Mouse (Mus musculus): ENCODE results near the gene Tmem259.

GRCm38 (mm10) chr10:80019471-80020131 is 35.5 kb upstream of the Tmem259 start:
- no peak for TF ChIP-seq ZNF384 (IDR thresholded peaks at IDR 0.05; ENCODE audit: low read depth, low read length)
- no peak for TF ChIP-seq EP300 (IDR thresholded peaks at IDR 0.05; ENCODE audit: low read depth in 1 of 2, low read length in 2 of 2)
- TF ChIP-seq USF2 (IDR thresholded peaks at IDR 0.05; ENCODE audit: borderline replicate concordance in 1 of 2, insufficient read depth in 1 of 2, low read depth in 1 of 2, low read length in 2 of 2) = no peak
- TF ChIP-seq CTCF (IDR thresholded peaks at IDR 0.05 in 2 of 3, conservative IDR thresholded peaks at IDR 0.05 in 1 of 3; ENCODE audit: control insufficient read depth in 1 of 3, insufficient read depth in 1 of 3, low read depth in 2 of 3, low read length in 3 of 3, poor library complexity in 1 of 3, severe bottlenecking in 1 of 3) = no peak
- no peak for TF ChIP-seq USF1 (IDR thresholded peaks at IDR 0.05; ENCODE audit: low read depth, low read length)
- TF ChIP-seq RAD21 (IDR thresholded peaks at IDR 0.05; ENCODE audit: low read depth, low read length) = no peak
- TF ChIP-seq E2F4 (IDR thresholded peaks at IDR 0.05; ENCODE audit: borderline replicate concordance, low read depth, low read length) = no peak
